Mouse (Mus musculus) retina, adult 2 months (tissue): ENCODE results near the gene 4933405L10Rik.
A peak's percentile ranks its signal among the peaks of the same experiment; 100 is the strongest.

ENCODE experiments used
- DNase-seq: peaks from one replicate; pipeline ENCODE4 v3.0.0-alpha.2; 2012; ENCODE audit warnings: low read depth, low spot score

Gene 4933405L10Rik

GRCm38 (mm10) chr8:105754688-105755087, 47.2 kb downstream of the 4933405L10Rik start:
- no peak for DNase-seq

- no peak for DNase-seq
Observed at GRCm38 (mm10) chr8:105757796-105758276, 50.4 kb downstream of the 4933405L10Rik start.

- DNase-seq: peak; percentile 80
Observed at GRCm38 (mm10) chr8:105758277-105759108, 51.0 kb downstream of the 4933405L10Rik start, which contains the start of gene Gfod2. Gfod2 (minus strand) TSS chr8:105758664.
